Mouse (Mus musculus) forebrain, embryonic 15.5 days (tissue): ENCODE data around the gene Cnih3. TPM values are rescaled to one million over a fixed set of nuclear protein-coding genes. Genes with fewer than 3 reads are reported as not detected.

Experiments
- ATAC-seq: fragments of 200-750 bp; cut with Nextera tagmentation; replicated peaks from 2 replicates; pipeline ENCODE4 v1.8.0; 2017; ENCODE audit warnings: mild to moderate bottlenecking, moderate TSS enrichment, moderate library complexity
- H3K27ac ChIP-seq: fragments of 300-500 bp; sonication (generic); replicated peaks from 2 replicates; pipeline ENCODE4 v1.5.1; 2015; ENCODE audit warnings: mild to moderate bottlenecking, inconsistent platforms
- H3K27me3 ChIP-seq: fragments of 300-500 bp; sonication (generic); 2 replicates; pipeline ENCODE4 v1.6.1; 2015; ENCODE audit warnings: inconsistent platforms
- H3K36me3 ChIP-seq: fragments of 300-500 bp; sonication (generic); 2 replicates; pipeline ENCODE4 v1.6.1; 2015; ENCODE audit warnings: mild to moderate bottlenecking, inconsistent platforms
- H3K4me1 ChIP-seq: fragments of 300-500 bp; sonication (generic); 2 replicates; pipeline ENCODE4 v1.6.1; 2015; ENCODE audit warnings: inconsistent platforms
- H3K4me2 ChIP-seq: fragments of 300-500 bp; sonication (generic); replicated peaks from 2 replicates; pipeline ENCODE4 v1.6.1; 2015; ENCODE audit warnings: mild to moderate bottlenecking, inconsistent platforms
- H3K4me3 ChIP-seq: fragments of 300-500 bp; sonication (generic); 2 replicates; pipeline ENCODE4 v1.5.1; 2015; ENCODE audit warnings: mild to moderate bottlenecking, inconsistent platforms
- H3K9ac ChIP-seq: fragments of 300-500 bp; sonication (generic); replicated peaks from 2 replicates; pipeline ENCODE4 v1.6.1; 2015; ENCODE audit warnings: mild to moderate bottlenecking, inconsistent platforms
- H3K9me3 ChIP-seq: fragments of 300-500 bp; sonication (generic); 2 replicates; pipeline ENCODE4 v1.6.1; 2016; ENCODE audit warnings: inconsistent platforms
- WGBS: fragments of 180-500 bp; shearing (Covaris S2); methylation state at CpG from one replicate; pipeline ENCODE4 v1.1.7; 2015; ENCODE audit warnings: mixed read lengths; 5-methylcytosine and 5-hydroxymethylcytosine counted together
- polyA plus RNA-seq: library from polyadenylated mRNA; unstranded; fragments of >200 nt; fragmentation: Nextera tagmentation; extraction: Ambion mirVana; gene quantifications from 2 replicates; pipeline ENCODE4 v1.2.1, GENCODE M21; 2015

Gene Cnih3
- polyA plus RNA-seq, 1 experiment from 2014 or later = 39.4 TPM

DNA sequence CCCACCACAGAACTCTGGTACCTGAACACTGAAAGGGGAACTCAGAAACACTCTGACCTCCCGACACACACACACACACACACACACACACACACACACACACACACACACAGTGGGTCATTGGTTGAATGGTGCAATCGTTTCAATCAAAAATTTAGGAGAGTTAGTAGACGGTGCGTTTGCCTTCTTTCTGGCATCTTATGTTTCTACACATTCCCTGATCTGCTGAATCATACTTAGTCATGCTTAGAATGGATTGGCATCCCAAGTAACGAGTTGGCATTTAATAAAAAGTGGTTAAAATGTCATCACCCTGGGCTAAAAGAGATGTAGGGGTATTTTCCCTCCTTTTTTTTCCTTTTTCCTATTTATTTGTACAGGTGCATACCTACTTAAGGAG is 3.3 kb downstream of the Cnih3 start:
- Histone ChIP-seq H3K9me3 (no peaks in the 10 kb centered on the region), H3K36me3 (no peaks in the 10 kb centered on the region), H3K9ac (no peak overlapping the region), H3K4me1 (peaks cover 21% of the 10 kb centered on the region), H3K27me3 (peaks cover 9% of the 10 kb centered on the region; the same call in 1 of the 2 replicates), H3K4me3 (0 out of 2 replicates have a peak overlapping the region, but pooled peaks have one; percentile 7), H3K27ac (no peak overlapping the region), H3K4me2 (peak overlapping the region; percentile 20; the same call in 1 of the 2 replicates)
- ATAC-seq = no peak
- WGBS = 82% methylated on average over 5 of the region's 5 CpGs

DNA sequence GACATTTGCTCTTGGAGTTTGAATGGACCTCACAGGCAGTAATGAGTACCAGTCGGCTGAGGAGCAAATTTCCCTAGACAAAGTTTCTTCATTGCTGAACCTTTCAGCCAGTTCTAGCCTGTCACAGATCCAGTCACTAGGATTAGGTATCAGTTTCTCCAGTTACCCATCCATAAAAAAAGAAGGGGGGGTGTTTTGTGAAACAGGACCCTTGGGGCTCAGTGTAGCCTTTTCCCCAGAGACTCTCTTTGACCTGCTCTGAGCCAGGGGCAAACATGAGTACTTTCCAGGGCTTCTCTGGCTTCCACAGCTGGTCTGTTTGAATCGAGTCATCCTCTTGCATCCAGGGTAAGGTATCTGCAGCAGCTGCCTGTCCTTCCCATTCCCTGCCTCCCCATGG is 5.4 kb downstream of the Cnih3 start:
- Histone ChIP-seq H3K9ac (no peak overlapping the region), H3K27ac (no peak overlapping the region), H3K27me3 (no peaks in the 10 kb centered on the region; the same call in 1 of the 2 replicates), H3K4me3 (no peak overlapping the region), H3K4me1 (peaks cover 14% of the 10 kb centered on the region), H3K36me3 (no peaks in the 10 kb centered on the region), H3K9me3 (no peaks in the 10 kb centered on the region), H3K4me2 (no peak overlapping the region)
- 73% methylated on average over 2 of the region's 2 CpGs for WGBS
- ATAC-seq = no peak

- Histone ChIP-seq H3K4me2 (no peak overlapping the region), H3K4me3 (no peak overlapping the region), H3K9me3 (no peaks in the 10 kb centered on the region), H3K9ac (no peak overlapping the region), H3K27me3 (no peaks in the 10 kb centered on the region; the same call in 1 of the 2 replicates), H3K27ac (no peak overlapping the region), H3K4me1 (peaks cover 8% of the 10 kb centered on the region), H3K36me3 (no peaks in the 10 kb centered on the region)
- no peak for ATAC-seq
- WGBS = 66% methylated on average over 7 of the region's 7 CpGs
Measured at GRCm38 (mm10) chr1:181358526-181358925, 6.1 kb downstream of the Cnih3 start.

- WGBS = 86% methylated on average over 3 of the region's 3 CpGs
- Histone ChIP-seq H3K27ac (no peak overlapping the region), H3K4me3 (no peak overlapping the region), H3K9me3 (no peaks in the 10 kb centered on the region), H3K4me1 (peaks cover 7% of the 10 kb centered on the region; the same call in 1 of the 2 replicates), H3K4me2 (no peak overlapping the region), H3K9ac (no peak overlapping the region), H3K36me3 (no peaks in the 10 kb centered on the region), H3K27me3 (no peaks in the 10 kb centered on the region)
- ATAC-seq = no peak
Measured at GRCm38 (mm10) chr1:181360732-181361131, 8.3 kb downstream of the Cnih3 start.

GRCm38 (mm10) chr1:181364025-181364424 is 11.6 kb downstream of the Cnih3 start:
- Histone ChIP-seq H3K36me3 (no peaks in the 10 kb centered on the region), H3K4me3 (no peak overlapping the region), H3K4me1 (peaks cover 23% of the 10 kb centered on the region), H3K9ac (no peak overlapping the region), H3K27ac (no peak overlapping the region), H3K27me3 (no peaks in the 10 kb centered on the region), H3K9me3 (no peaks in the 10 kb centered on the region), H3K4me2 (no peak overlapping the region)
- ATAC-seq = no peak
- WGBS = 88% methylated on average over 4 of the region's 4 CpGs

DNA sequence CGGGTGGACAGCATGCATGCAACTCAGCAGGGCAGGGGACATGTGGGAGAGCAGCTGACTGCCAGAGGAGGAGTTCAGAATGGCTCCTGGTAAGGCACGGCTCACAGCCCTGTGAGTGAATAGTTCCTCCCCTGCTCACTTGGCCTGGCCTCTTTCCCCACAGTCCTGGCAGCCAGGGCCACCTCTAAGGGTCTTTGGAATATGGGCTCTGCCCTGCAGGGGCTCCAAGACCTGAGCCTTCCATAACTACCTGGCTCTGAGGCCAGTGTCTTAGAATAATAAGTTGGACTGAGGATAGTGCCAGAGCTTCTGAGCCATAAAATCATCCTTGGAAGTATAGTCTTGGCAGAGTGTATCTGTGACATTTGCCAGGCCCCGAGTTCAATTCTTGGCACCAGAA is 12.9 kb downstream of the Cnih3 start:
- H3K36me3 ChIP-seq = no peaks in the 10 kb centered on the region
- H3K9me3 ChIP-seq = no peaks in the 10 kb centered on the region
- ATAC-seq = 0 out of 2 replicates have a peak, but pooled peaks have one; percentile 11
- peak overlapping the region; percentile 40; the same call in 1 of the 2 replicates for H3K27ac ChIP-seq
- no peak overlapping the region for H3K4me3 ChIP-seq
- 51% methylated on average over 3 of the region's 3 CpGs for WGBS
- no peak overlapping the region for H3K9ac ChIP-seq
- peaks cover 36% of the 10 kb centered on the region for H3K4me1 ChIP-seq
- H3K27me3 ChIP-seq = no peaks in the 10 kb centered on the region
- no peak overlapping the region for H3K4me2 ChIP-seq

- peak overlapping the region; percentile 80 for H3K27ac ChIP-seq
- 14% methylated on average over 3 of the region's 3 CpGs for WGBS
- H3K4me1 ChIP-seq = peaks cover 40% of the 10 kb centered on the region
- no peaks in the 10 kb centered on the region for H3K27me3 ChIP-seq
- H3K9ac ChIP-seq = no peak overlapping the region
- no peak overlapping the region for H3K4me3 ChIP-seq
- H3K9me3 ChIP-seq = no peaks in the 10 kb centered on the region
- H3K36me3 ChIP-seq = no peaks in the 10 kb centered on the region
- ATAC-seq = peak; percentile 27; the same call in 1 of the 2 replicates
- no peak overlapping the region for H3K4me2 ChIP-seq
Measured at GRCm38 (mm10) chr1:181368789-181369570, 16.6 kb downstream of the Cnih3 start.

DNA sequence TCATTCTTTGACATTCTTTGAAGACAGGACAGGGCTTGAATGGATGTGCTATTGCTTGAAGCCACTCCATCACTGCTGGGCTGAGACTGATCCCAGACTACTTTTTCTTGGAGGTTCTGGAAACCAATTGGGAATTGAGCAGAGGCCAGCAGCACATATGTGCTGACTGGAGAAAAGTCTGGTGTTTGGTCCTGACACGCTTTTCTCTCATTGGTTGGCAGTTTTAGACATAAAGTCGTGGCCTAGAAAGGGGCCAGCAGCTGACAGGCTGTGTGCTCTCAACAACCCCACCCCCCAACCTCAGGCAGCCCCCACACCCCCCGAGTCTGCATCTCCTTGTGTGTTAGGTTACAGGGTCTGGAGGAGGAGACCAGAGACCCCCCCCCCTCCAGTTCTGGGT is 17.9 kb downstream of the Cnih3 start:
- no peaks in the 10 kb centered on the region for H3K9me3 ChIP-seq
- WGBS = 55% methylated on average over 3 of the region's 3 CpGs
- no peaks in the 10 kb centered on the region for H3K27me3 ChIP-seq
- H3K27ac ChIP-seq = peak overlapping the region; percentile 71
- H3K4me3 ChIP-seq = no peak overlapping the region
- H3K36me3 ChIP-seq = no peaks in the 10 kb centered on the region
- H3K4me2 ChIP-seq = no peak overlapping the region
- peaks cover 37% of the 10 kb centered on the region for H3K4me1 ChIP-seq
- peak; percentile 56 for ATAC-seq
- no peak overlapping the region for H3K9ac ChIP-seq

DNA sequence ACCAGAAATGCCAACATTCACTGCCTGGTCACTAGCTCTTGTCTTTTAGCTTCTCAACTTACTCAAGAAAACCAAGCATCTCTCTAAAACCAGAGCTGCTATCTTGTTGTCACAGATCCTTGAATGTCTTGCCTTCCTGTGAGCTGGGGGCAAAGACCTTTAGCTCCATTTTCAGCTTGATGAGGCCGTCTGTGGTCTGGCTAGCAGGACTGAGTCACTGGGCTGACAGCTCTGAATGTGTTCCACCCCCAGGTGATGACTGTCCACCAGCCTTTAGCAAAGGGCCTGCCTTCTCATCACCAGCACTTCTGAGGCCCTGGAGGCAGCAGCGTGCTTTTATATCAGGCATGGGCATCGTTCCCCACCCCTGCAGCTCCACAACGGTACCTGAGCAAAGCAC is 18.8 kb downstream of the Cnih3 start:
- no peaks in the 10 kb centered on the region for H3K27me3 ChIP-seq
- WGBS = 86% methylated on average over 4 of the region's 4 CpGs
- H3K9ac ChIP-seq = no peak overlapping the region
- no peak for ATAC-seq
- H3K27ac ChIP-seq = peak overlapping the region; percentile 71
- H3K36me3 ChIP-seq = no peaks in the 10 kb centered on the region
- peaks cover 36% of the 10 kb centered on the region for H3K4me1 ChIP-seq
- H3K4me3 ChIP-seq = no peak overlapping the region
- H3K9me3 ChIP-seq = no peaks in the 10 kb centered on the region
- no peak overlapping the region for H3K4me2 ChIP-seq

DNA sequence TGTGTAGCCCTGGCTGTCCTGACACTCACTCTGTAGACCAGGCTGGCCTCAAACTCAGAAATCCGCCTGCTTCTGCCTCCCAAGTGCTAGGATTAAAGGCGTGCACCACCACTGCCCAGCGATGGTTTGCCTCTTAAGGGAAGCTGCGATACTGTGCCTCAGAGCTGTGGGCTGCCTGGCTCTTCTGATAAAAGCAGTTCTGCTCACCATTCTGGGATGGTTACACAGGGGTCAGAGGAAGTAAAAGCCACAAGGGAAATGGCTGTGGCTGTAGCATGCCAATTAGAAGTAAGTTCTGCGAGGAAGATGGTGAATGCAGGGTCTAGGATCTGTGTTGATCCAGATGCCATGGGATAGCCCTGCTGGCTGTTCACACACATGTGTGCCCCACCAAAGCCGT is 19.9 kb downstream of the Cnih3 start:
- Histone ChIP-seq H3K27ac (no peak overlapping the region), H3K9me3 (no peaks in the 10 kb centered on the region), H3K4me3 (no peak overlapping the region), H3K27me3 (no peaks in the 10 kb centered on the region), H3K9ac (no peak overlapping the region), H3K36me3 (no peaks in the 10 kb centered on the region), H3K4me1 (peaks cover 40% of the 10 kb centered on the region), H3K4me2 (no peak overlapping the region)
- no peak for ATAC-seq
- 78% methylated on average over 6 of the region's 6 CpGs for WGBS

- H3K27me3 ChIP-seq = no peaks in the 10 kb centered on the region
- ATAC-seq = no peak
- H3K9ac ChIP-seq = no peak overlapping the region
- no peaks in the 10 kb centered on the region for H3K9me3 ChIP-seq
- H3K4me1 ChIP-seq = peaks cover 18% of the 10 kb centered on the region
- H3K36me3 ChIP-seq = no peaks in the 10 kb centered on the region
- H3K4me3 ChIP-seq = no peak overlapping the region
- no peak overlapping the region for H3K27ac ChIP-seq
- H3K4me2 ChIP-seq = no peak overlapping the region
- WGBS = 86% methylated on average over 9 of the region's 9 CpGs
Measured at GRCm38 (mm10) chr1:181374627-181375374, 22.4 kb downstream of the Cnih3 start.

- Histone ChIP-seq H3K9ac (no peak overlapping the region), H3K4me1 (peaks cover 15% of the 10 kb centered on the region), H3K9me3 (no peaks in the 10 kb centered on the region), H3K4me3 (no peak overlapping the region), H3K27me3 (no peaks in the 10 kb centered on the region), H3K36me3 (no peaks in the 10 kb centered on the region), H3K4me2 (no peak overlapping the region), H3K27ac (no peak overlapping the region)
- peak; percentile 39 for ATAC-seq
- 62% methylated on average over 8 of the region's 8 CpGs for WGBS
Measured at GRCm38 (mm10) chr1:181376431-181376830, 24.0 kb downstream of the Cnih3 start.
